Mouse (Mus musculus) E14TG2a.4 (cell line): ENCODE measurements around the gene Ttll11.

Experiments used
- CTCF ChIP-seq: conservative IDR thresholded peaks from 2 replicates; pipeline ENCODE4 v1.5.1; 2014; ENCODE audit warnings: low read length
- NANOG ChIP-seq: IDR thresholded peaks from 2 replicates; pipeline ENCODE4 v1.6.1; 2014; ENCODE audit warnings: borderline replicate concordance, low read length, mixed read lengths
- POU5F1 ChIP-seq: IDR thresholded peaks from 2 replicates; pipeline ENCODE4 v1.6.1; 2014; ENCODE audit warnings: low read length, borderline replicate concordance

DNA sequence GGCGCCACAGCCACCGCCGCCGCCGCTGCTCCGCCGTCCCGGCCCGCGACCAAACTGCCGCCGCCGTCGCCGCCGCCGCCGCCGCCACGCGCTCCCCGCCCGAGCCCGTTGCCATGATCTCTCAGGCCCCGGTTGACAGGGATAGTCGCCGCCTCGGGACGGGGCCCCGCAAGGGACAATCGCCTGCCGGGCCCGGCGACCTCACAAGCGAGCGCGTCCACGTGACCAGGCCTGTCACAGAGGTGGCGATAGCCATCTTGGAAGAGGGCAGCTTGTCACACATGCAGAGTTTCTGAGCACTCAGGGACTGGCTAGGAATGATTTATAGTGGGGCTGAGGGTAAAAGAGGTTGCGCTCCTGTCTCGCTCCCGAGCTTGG is at the start of gene Ttll11:
- TF ChIP-seq CTCF, result no peak
- TF ChIP-seq NANOG, result no peak
- no peak for TF ChIP-seq POU5F1
